Mouse (Mus musculus): ENCODE measurements at regions not wholly inside any gene's neighbourhood (a gene's known extent, or its start where the extent isn't known, plus 50 kb on each side); places are given as distances from the start of the nearest gene placed in this dataset.

- TF ChIP-seq CTCF (IDR thresholded peaks at IDR 0.05; ENCODE audit: low read depth) = no peak
- no peak for TF ChIP-seq EP300 (IDR thresholded peaks at IDR 0.05; ENCODE audit: low read depth)
Measured at GRCm38 (mm10) chr12:98105749-98106148, 153.5 kb downstream of the Galc start.
